Mouse (Mus musculus): Measurements from ENCODE around the gene Dmrta2.

DNA sequence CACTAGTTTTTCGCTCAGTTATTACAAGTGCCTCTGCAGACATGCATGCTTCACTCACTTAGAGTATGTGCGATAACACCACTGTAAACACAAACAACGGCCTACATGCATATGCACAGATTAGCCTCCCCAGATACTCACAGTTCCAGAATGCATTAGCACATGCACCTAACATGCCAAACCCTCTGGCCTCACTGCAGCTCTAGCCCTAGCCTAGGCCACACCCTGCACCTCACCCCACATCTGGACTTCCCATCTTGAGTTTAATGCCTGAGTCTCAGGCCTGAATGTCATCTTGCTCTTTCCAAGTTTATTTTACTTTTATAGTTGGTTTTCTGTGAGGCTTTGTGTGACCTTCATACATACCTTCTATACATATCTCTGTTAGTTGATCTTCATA, 28.5 kb upstream of the Dmrta2 start:
- TF ChIP-seq CTCF (IDR thresholded peaks at IDR 0.05; ENCODE audit: low read depth) = no peak
- TF ChIP-seq EP300 (IDR thresholded peaks at IDR 0.05; ENCODE audit: low read depth) = no peak

Data from liver, embryonic 14.5 days (tissue).